Mouse (Mus musculus): ENCODE data around the gene Adam26b. TPM values are rescaled to one million over a fixed set of nuclear protein-coding genes. Genes with fewer than 3 reads are reported as not detected.
"Not testable (repeated sequence)": the region's sequence is repeated elsewhere in the genome, so short reads cannot be mapped to it uniquely, and the experiment has no call there.

Adam26b gene
- polyA plus RNA-seq (2015; fragmentation: Nextera tagmentation; extraction: Ambion mirVana) = not detected in 2 replicates

- not testable (repeated sequence) for ATAC-seq (ENCODE audit: low FRiP score); H3K36me3 ChIP-seq; H3K9ac ChIP-seq (replicated peaks); H3K4me1 ChIP-seq; H3K27me3 ChIP-seq (replicated peaks); H3K27ac ChIP-seq (replicated peaks); H3K4me2 ChIP-seq; H3K9me3 ChIP-seq (replicated peaks); H3K4me3 ChIP-seq (replicated peaks)
Measured at GRCm38 (mm10) chr8:43528006-43528405, at the start of gene Adam26b. Gene Adam26b (minus strand): TSS chr8:43528106.

DNA sequence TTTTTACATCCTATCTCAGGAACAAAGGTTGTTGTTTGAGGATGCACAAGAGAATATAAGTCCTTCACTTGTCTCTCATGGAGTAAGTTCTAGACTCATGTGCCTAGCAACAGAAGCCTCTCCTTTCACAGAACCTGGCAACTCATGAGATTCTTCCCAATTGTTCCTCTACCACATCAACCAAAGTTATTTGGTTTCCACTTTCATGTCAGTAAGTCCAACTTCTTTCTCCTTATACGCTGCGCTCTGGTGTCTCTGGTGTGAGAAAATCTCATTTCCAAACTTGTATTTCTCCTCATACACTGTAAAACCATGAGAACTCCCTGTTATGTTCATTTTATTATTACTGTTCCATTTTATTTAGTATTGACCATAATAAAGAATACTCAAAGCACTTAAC lies 48.7 kb upstream of the Adam26b start, which contains the start of gene Adam26a:
Adam26a (minus strand) TSS at position 101 of the 400 bp plus-strand sequence.
- ATAC-seq (ENCODE audit: low FRiP score); H3K27me3 ChIP-seq (replicated peaks); H3K36me3 ChIP-seq; H3K27ac ChIP-seq (replicated peaks); H3K9ac ChIP-seq (replicated peaks); H3K4me1 ChIP-seq; H3K4me2 ChIP-seq; H3K9me3 ChIP-seq (replicated peaks); H3K4me3 ChIP-seq (replicated peaks): not testable (repeated sequence)
- WGBS = 94% methylated on average over 2 of the region's 2 CpGs

Other genes starting within 250 kb of the Adam26b start
- gene Zfp42, start 221.1 kb downstream of the Adam26b start, polyA plus RNA-seq (2015; fragmentation: Nextera tagmentation; extraction: Ambion mirVana) = 0.09 TPM in 1 of 2 replicates, not detected in the other
- gene Adam26a, start 48.6 kb upstream of the Adam26b start, polyA plus RNA-seq (2015; fragmentation: Nextera tagmentation; extraction: Ambion mirVana) = not detected in 2 replicates
- not detected in 2 replicates for gene Gm5346, start 99.2 kb upstream of the Adam26b start, polyA plus RNA-seq (2015; fragmentation: Nextera tagmentation; extraction: Ambion mirVana)
- gene Adam34, start 181.9 kb upstream of the Adam26b start, polyA plus RNA-seq (2015; fragmentation: Nextera tagmentation; extraction: Ambion mirVana) = not detected in 2 replicates

Data from neural tube, embryonic 15.5 days (tissue).